ENCODE assay signal across 15 mouse cellular contexts in the genomic region with DNA sequence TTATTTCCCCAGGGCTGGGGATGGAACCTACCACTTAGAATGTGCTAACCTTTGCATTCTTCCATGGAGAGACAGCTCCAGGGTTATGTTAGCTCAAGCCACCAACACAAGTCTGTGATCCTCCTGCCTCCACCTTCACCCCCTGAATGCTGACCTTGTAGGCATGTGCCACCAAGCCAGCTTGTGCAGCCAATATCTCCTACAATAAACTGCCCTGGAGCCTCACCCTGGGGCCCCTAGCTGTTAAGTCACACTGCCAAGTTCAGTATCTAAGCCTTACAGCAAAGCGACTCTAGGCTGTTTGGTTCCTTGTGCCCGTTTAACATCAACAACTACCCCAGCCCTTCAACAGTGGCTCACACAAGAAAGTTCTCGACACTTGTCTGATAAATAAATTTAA. TPM values are rescaled to one million over a fixed set of nuclear protein-coding genes. Genes with fewer than 3 reads are reported as not detected.
A peak's percentile ranks its signal among the peaks of the same experiment; 100 is the strongest.
DNase-seq lines count a peak whose midpoint lies in the region; ATAC-seq and TF ChIP-seq lines count a peak whose summit lies in the region.
"Had no signal": no experiment of that assay in that cellular context is flagged by ENCODE, and none has a peak within 500 bp of the region (broad histone marks: within the 10 kb centered on the region; RNA-seq: fewer than 3 reads in every experiment).

No protein-coding gene starts in this region.

- TF ChIP-seq CTCF in heart, adult 2 months (IDR thresholded peaks at IDR 0.05) = no peak
- no peak for TF ChIP-seq CTCF in ES-Bruce4 (IDR thresholded peaks at IDR 0.05; ENCODE audit: low read depth, low read length)
- TF ChIP-seq CTCF in intestine, postnatal 0 days (IDR thresholded peaks at IDR 0.05; ENCODE audit: low read depth) = no peak

- H3K36me3 ChIP-seq in heart, embryonic 15.5 days = no peaks in the 10 kb centered on the region
- no peaks in the 10 kb centered on the region for H3K36me3 ChIP-seq in heart, adult 2 months (ENCODE audit: control insufficient read depth, insufficient read depth, low read length)
- no peaks in the 10 kb centered on the region for H3K36me3 ChIP-seq in ES-Bruce4 (ENCODE audit: control insufficient read depth, insufficient read depth, low read length, poor library complexity, severe bottlenecking)
- no peaks in the 10 kb centered on the region for H3K36me3 ChIP-seq in intestine, postnatal 0 days (ENCODE audit: control insufficient read depth, insufficient read depth)
- H3K36me3 ChIP-seq: embryonic facial prominence, embryonic 15.5 days; liver, embryonic 12.5 days had no signal

- no peak overlapping the region for H3K4me3 ChIP-seq in heart, embryonic 15.5 days
- no peak overlapping the region for H3K4me3 ChIP-seq in heart, adult 2 months
- H3K4me3 ChIP-seq in ES-Bruce4 (ENCODE audit: low read depth, low read length) = no peak overlapping the region
- no peak overlapping the region for H3K4me3 ChIP-seq in intestine, postnatal 0 days (ENCODE audit: low read depth, low read length)

- H3K9ac ChIP-seq in heart, embryonic 15.5 days = no peak overlapping the region
- no peak overlapping the region for H3K9ac ChIP-seq in heart, adult 2 months (ENCODE audit: low read depth, low read length)
- no peak overlapping the region for H3K9ac ChIP-seq in ES-Bruce4 (ENCODE audit: low read depth, poor library complexity, severe bottlenecking)
- no peak overlapping the region for H3K9ac ChIP-seq in intestine, postnatal 0 days (ENCODE audit: low read depth, low read length)
- H3K9ac ChIP-seq: embryonic facial prominence, embryonic 15.5 days; liver, embryonic 12.5 days had no signal

- intact Hi-C loops in heart, adult 2 months (cut with DNase I) = loop anchor here (5.0 to 10.0 kb wide), 4 partner anchors 204 to 1526 kb away; no protein-coding TSS in a partner anchor

- peaks cover 28% of the 10 kb centered on the region for H3K4me1 ChIP-seq in heart, embryonic 15.5 days (replicated peaks)
- H3K4me1 ChIP-seq in heart, adult 2 months (ENCODE audit: control insufficient read depth, insufficient read depth, low read length) = peaks cover 3% of the 10 kb centered on the region
- peaks cover 1% of the 10 kb centered on the region for H3K4me1 ChIP-seq in ES-Bruce4 (ENCODE audit: control insufficient read depth, insufficient read depth, low read length)
- H3K4me1 ChIP-seq in intestine, postnatal 0 days (replicated peaks; ENCODE audit: control insufficient read depth, insufficient read depth, low read length) = 0 out of 2 replicates have a peak, but pooled peaks cover 5% of the 10 kb centered on the region
- H3K4me1 ChIP-seq: liver, embryonic 12.5 days had no signal

- 0 out of 2 replicates have a peak, but pooled peaks cover 5% of the 10 kb centered on the region for H3K9me3 ChIP-seq in heart, embryonic 15.5 days (replicated peaks)
- no peaks in the 10 kb centered on the region; the same call in 1 of the 2 replicates for H3K9me3 ChIP-seq in ES-Bruce4 (replicated peaks; ENCODE audit: control insufficient read depth, insufficient read depth, low read length, poor library complexity, severe bottlenecking)
- H3K9me3 ChIP-seq in intestine, postnatal 0 days (ENCODE audit: control insufficient read depth) = no peaks in the 10 kb centered on the region
- H3K9me3 ChIP-seq: embryonic facial prominence, embryonic 15.5 days; liver, embryonic 12.5 days had no signal

- whole genome bisulfite sequencing in heart, embryonic 15.5 days = 38% methylated on average over 3 of the region's 3 CpGs
- WGBS in heart, adult 2 months = 71% methylated on average over 3 of the region's 3 CpGs
- WGBS in intestine, postnatal 0 days = 42% methylated on average over 3 of the region's 3 CpGs

- H3K27me3 ChIP-seq in heart, embryonic 15.5 days = no peaks in the 10 kb centered on the region
- H3K27me3 ChIP-seq in heart, adult 2 months (ENCODE audit: control insufficient read depth, insufficient read depth, low read length) = no peaks in the 10 kb centered on the region
- H3K27me3 ChIP-seq in ES-Bruce4 (ENCODE audit: control insufficient read depth, insufficient read depth, low read length, poor library complexity, severe bottlenecking) = no peaks in the 10 kb centered on the region
- H3K27me3 ChIP-seq in intestine, postnatal 0 days (replicated peaks; ENCODE audit: control insufficient read depth, insufficient read depth, low read length) = no peaks in the 10 kb centered on the region
- H3K27me3 ChIP-seq: embryonic facial prominence, embryonic 15.5 days; liver, embryonic 12.5 days had no signal

- no peaks in the 10 kb centered on the region for H3K79me2 ChIP-seq in heart, adult 2 months (replicated peaks; ENCODE audit: control insufficient read depth, insufficient read depth, low read length)

- TF ChIP-seq POLR2A in heart, adult 2 months (IDR thresholded peaks at IDR 0.05; ENCODE audit: insufficient read depth, low read depth, low read length) = no peak
- no peak for TF ChIP-seq POLR2A in ES-Bruce4 (IDR thresholded peaks at IDR 0.05; ENCODE audit: insufficient read depth, low read length)

- no peak for DNase-seq in heart, adult 2 months
- DNase-seq in Muller cell, postnatal 12 days (ENCODE audit: inconsistent ontology term) = peak; percentile 1
- DNase-seq in thymus, postnatal 4 days = no peak
- no peak for DNase-seq in frontal cortex, postnatal 14 days (ENCODE audit: low spot score in 2 of 2)
- DNase-seq: kidney, postnatal 36 days had no signal

- TF ChIP-seq EP300 in heart, adult 2 months (IDR thresholded peaks at IDR 0.05; ENCODE audit: insufficient read depth, low read depth, low read length) = no peak
- no peak for TF ChIP-seq EP300 in ES-Bruce4 (IDR thresholded peaks at IDR 0.05; ENCODE audit: insufficient read depth, low read depth, low read length)

- no peak for ATAC-seq in heart, embryonic 15.5 days (replicated peaks; ENCODE audit: insufficient number of reproducible peaks, insufficient read depth, low FRiP score, low read depth)
- peak; percentile 52 for ATAC-seq in intestine, postnatal 0 days
- ATAC-seq: liver, embryonic 12.5 days had no signal

- H3K27ac ChIP-seq in heart, embryonic 15.5 days = peak overlapping the region; percentile 82
- no peak overlapping the region; the same call in 1 of the 2 replicates for H3K27ac ChIP-seq in heart, adult 2 months
- H3K27ac ChIP-seq in ES-Bruce4 (ENCODE audit: insufficient read depth, low read length) = 0 out of 2 replicates have a peak overlapping the region, but pooled peaks have one; percentile 68
- no peak overlapping the region for H3K27ac ChIP-seq in intestine, postnatal 0 days (ENCODE audit: low read depth, low read length)
- H3K27ac ChIP-seq: liver, embryonic 12.5 days had no signal

- H3K4me2 ChIP-seq in heart, embryonic 15.5 days = no peak overlapping the region
- no peak overlapping the region for H3K4me2 ChIP-seq in intestine, postnatal 0 days (replicated peaks; ENCODE audit: low read depth)

RNA-seq across cellular contexts. Expression of gene Drd3, which starts 47.3 kb away (rescaled TPM):
- polyA plus RNA-seq in heart, embryonic 15.5 days (2015; fragmentation: Nextera tagmentation; extraction: Ambion mirVana) = not detected in 2 replicates
- total RNA-seq in heart, adult 2 months (2021) = not detected
- not detected in 2 replicates for polyA plus RNA-seq in heart, adult 2 months (2012; rRNA removed)
- not detected in 2 replicates for polyA plus RNA-seq in ES-Bruce4 (2011; ENCODE audit: insufficient read depth, insufficient read length, low read depth, missing spikeins)
- polyA plus RNA-seq in intestine, postnatal 0 days (2015; fragmentation: Nextera tagmentation; extraction: Ambion mirVana) = 0.13 TPM in 1 of 2 replicates, not detected in the other
- total RNA-seq: gastrocnemius, adult 18-20 months; hematopoietic stem cell, adult 5-6 weeks had no signal
- polyA plus RNA-seq: activated CD4-positive, CD25-positive, alpha-beta regulatory T cell, adult 4 months; embryonic facial prominence, embryonic 15.5 days; liver, embryonic 12.5 days; midbrain, embryonic 16.5 days; stomach, embryonic 14.5 days had no signal

Comparison
In these comparisons a context has a peak if more than half of its experiments do, and no peak if none do; other contexts are left out.
1. H3K27ac ChIP-seq: peak in heart, embryonic 15.5 days (single experiment) and ES-Bruce4 (single experiment); none in heart, adult 2 months (single experiment) and intestine, postnatal 0 days (single experiment).